Mouse (Mus musculus): ENCODE data around the gene Fam189a2. TPM values are rescaled to one million over a fixed set of nuclear protein-coding genes. Genes with fewer than 3 reads are reported as not detected.

Gene Fam189a2
- polyA plus RNA-seq, 1 experiment from 2014 or later: 0.27 TPM

DNA sequence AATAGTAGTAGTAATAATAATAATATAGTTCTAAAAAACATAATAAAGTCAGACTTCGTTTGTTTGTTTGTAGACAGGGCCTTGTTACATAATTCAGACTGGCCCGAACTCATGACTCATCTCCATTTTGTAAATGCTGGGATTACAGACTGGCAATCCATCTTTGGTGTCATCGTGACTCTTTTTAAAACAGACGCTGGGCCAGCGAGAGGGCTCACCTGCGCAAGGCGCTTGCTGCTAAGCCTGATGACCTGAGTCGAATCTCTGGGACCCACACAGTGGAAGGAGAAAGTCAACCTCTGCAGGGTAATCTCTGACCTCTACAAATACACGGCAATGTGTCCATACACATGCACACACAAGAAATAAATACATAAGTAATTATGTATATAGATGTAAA, 64.4 kb downstream of the Fam189a2 start:
- no peak for ATAC-seq (ENCODE audit: insufficient number of reproducible peaks, low FRiP score, low TSS enrichment, low read depth)
- no peak overlapping the region for H3K27ac ChIP-seq (replicated peaks; ENCODE audit: low read depth, low read length)
- 91% methylated on average over 9 of the region's 9 CpGs for WGBS

GRCm38 (mm10) chr19:23964401-23964910, 66.4 kb downstream of the Fam189a2 start:
- H3K4me2 ChIP-seq (ENCODE audit: low read depth, severe bottlenecking): no peak overlapping the region
- H3K9me3 ChIP-seq (ENCODE audit: control insufficient read depth, low read length): no peaks in the 10 kb centered on the region
- no peak overlapping the region for H3K4me3 ChIP-seq (ENCODE audit: low read depth, low read length)
- WGBS: 71% methylated on average over 10 of the region's 10 CpGs
- ATAC-seq (ENCODE audit: insufficient number of reproducible peaks, low FRiP score, low TSS enrichment, low read depth) (no peak), DNase-seq (ENCODE audit: low spot score) (no peak)
- no peak overlapping the region for H3K9ac ChIP-seq (ENCODE audit: low read length)
- H3K27me3 ChIP-seq (ENCODE audit: control insufficient read depth, insufficient read depth, low read length): no peaks in the 10 kb centered on the region
- no peak overlapping the region for H3K27ac ChIP-seq (replicated peaks; ENCODE audit: low read depth, low read length)
- H3K4me1 ChIP-seq (ENCODE audit: control insufficient read depth, insufficient read depth, low read length): no peaks in the 10 kb centered on the region
- no peaks in the 10 kb centered on the region for H3K36me3 ChIP-seq (ENCODE audit: control insufficient read depth, insufficient read depth, low read length)

More for the DNA sequence above, 64.4 kb downstream of the Fam189a2 start:
- no peak overlapping the region for H3K4me2 ChIP-seq (ENCODE audit: low read depth, severe bottlenecking)
- H3K36me3 ChIP-seq (ENCODE audit: control insufficient read depth, insufficient read depth, low read length): no peaks in the 10 kb centered on the region
- no peak overlapping the region for H3K9ac ChIP-seq (ENCODE audit: low read length)
- H3K4me3 ChIP-seq (ENCODE audit: low read depth, low read length): no peak overlapping the region
- H3K27me3 ChIP-seq (ENCODE audit: control insufficient read depth, insufficient read depth, low read length): no peaks in the 10 kb centered on the region
- H3K9me3 ChIP-seq (ENCODE audit: control insufficient read depth, low read length): no peaks in the 10 kb centered on the region
- H3K4me1 ChIP-seq (ENCODE audit: control insufficient read depth, insufficient read depth, low read length): no peaks in the 10 kb centered on the region
- no peak for DNase-seq (ENCODE audit: low spot score)

DNA sequence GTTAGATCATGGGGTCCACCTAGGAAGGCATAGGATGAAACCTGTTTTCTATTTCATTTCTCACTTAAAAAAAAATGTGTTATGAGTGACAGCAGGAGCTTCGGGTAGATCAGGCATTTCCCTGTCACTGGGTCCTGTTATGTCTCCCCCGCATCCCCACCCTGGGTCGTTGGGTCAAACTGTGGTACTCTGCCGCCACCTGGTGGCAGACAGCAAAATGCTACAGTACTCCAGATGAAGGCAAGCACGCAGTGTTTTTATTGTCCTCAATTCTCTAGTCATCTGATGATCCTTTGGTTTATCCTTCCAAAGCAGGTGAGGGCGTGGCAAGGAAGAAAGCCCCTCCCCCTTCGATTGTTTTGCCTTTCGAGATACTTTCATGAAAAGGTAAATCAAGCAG, 69.3 kb downstream of the Fam189a2 start:
- Histone ChIP-seq H3K4me2 (ENCODE audit: low read depth, severe bottlenecking) (no peak overlapping the region), H3K9me3 (ENCODE audit: control insufficient read depth, low read length) (no peaks in the 10 kb centered on the region), H3K9ac (ENCODE audit: low read length) (no peak overlapping the region), H3K27ac (replicated peaks; ENCODE audit: low read depth, low read length) (no peak overlapping the region), H3K27me3 (ENCODE audit: control insufficient read depth, insufficient read depth, low read length) (no peaks in the 10 kb centered on the region), H3K4me1 (ENCODE audit: control insufficient read depth, insufficient read depth, low read length) (no peaks in the 10 kb centered on the region), H3K4me3 (ENCODE audit: low read depth, low read length) (no peak overlapping the region), H3K36me3 (ENCODE audit: control insufficient read depth, insufficient read depth, low read length) (no peaks in the 10 kb centered on the region)
- WGBS: 5% methylated on average over 8 of the region's 8 CpGs
- peak; percentile 82 for ATAC-seq (ENCODE audit: insufficient number of reproducible peaks, low FRiP score, low TSS enrichment, low read depth)
- peak; percentile 84 for DNase-seq (ENCODE audit: low spot score)

DNA sequence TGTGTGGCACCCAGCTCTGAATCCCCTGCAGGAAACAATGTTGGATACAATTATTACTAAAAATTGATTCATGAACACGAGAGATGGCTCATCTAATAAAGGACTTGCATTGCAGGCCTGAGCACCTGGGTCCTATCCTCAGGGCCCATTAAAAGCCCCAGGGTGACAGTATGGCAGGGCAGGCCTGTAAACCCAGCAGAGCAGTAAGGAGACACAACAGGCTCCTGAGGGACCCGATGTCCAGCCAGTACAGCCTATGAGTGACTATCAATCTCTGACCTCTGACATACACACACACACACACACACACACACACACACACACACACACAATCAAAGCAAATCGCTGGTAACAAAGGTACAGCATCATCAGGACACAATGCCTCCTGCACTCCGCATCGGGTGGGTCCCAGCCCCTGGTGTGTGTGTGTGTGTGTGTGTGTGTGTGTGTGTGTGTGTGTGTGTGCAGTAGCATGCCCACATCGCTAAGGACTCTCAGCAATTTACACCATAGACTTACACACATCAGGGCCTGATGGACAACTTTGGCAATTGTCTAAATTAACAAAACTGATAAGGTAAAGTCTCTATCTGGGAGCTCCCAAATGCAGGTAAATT, 69.9 kb downstream of the Fam189a2 start:
- H3K4me3 ChIP-seq (ENCODE audit: low read depth, low read length): no peak overlapping the region
- H3K27me3 ChIP-seq (ENCODE audit: control insufficient read depth, insufficient read depth, low read length): no peaks in the 10 kb centered on the region
- no peak for ATAC-seq (ENCODE audit: insufficient number of reproducible peaks, low FRiP score, low TSS enrichment, low read depth)
- no peak for DNase-seq (ENCODE audit: low spot score)
- no peak overlapping the region for H3K9ac ChIP-seq (ENCODE audit: low read length)
- H3K27ac ChIP-seq (replicated peaks; ENCODE audit: low read depth, low read length): no peak overlapping the region
- WGBS: 78% methylated on average over 6 of the region's 6 CpGs
- H3K36me3 ChIP-seq (ENCODE audit: control insufficient read depth, insufficient read depth, low read length): no peaks in the 10 kb centered on the region
- no peaks in the 10 kb centered on the region for H3K4me1 ChIP-seq (ENCODE audit: control insufficient read depth, insufficient read depth, low read length)
- no peak overlapping the region for H3K4me2 ChIP-seq (ENCODE audit: low read depth, severe bottlenecking)
- H3K9me3 ChIP-seq (ENCODE audit: control insufficient read depth, low read length): no peaks in the 10 kb centered on the region

DNA sequence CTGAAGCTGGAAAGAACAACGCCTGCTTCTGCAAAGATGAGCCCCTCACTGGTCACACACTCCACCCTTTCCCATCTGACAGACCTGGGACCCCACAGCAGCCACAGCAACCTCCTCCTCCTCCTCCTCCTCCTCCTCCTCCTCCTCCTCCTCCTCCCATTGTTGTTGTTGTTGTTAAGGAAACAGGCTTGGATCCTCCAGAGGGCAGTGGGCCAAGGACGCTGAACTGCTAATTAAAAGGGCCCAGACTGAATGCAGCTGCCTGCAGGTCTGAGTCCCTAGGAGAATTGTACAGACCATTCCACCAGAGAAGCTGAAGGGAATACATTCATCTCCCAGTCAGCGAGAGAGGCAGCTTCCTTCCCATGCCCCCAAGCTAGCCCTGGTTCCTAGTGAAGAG, 70.5 kb downstream of the Fam189a2 start:
- ATAC-seq (ENCODE audit: insufficient number of reproducible peaks, low FRiP score, low TSS enrichment, low read depth) (no peak), DNase-seq (ENCODE audit: low spot score) (no peak)
- Histone ChIP-seq H3K4me3 (ENCODE audit: low read depth, low read length) (no peak overlapping the region), H3K9me3 (ENCODE audit: control insufficient read depth, low read length) (no peaks in the 10 kb centered on the region), H3K9ac (ENCODE audit: low read length) (no peak overlapping the region), H3K4me1 (ENCODE audit: control insufficient read depth, insufficient read depth, low read length) (no peaks in the 10 kb centered on the region), H3K36me3 (ENCODE audit: control insufficient read depth, insufficient read depth, low read length) (no peaks in the 10 kb centered on the region), H3K27ac (replicated peaks; ENCODE audit: low read depth, low read length) (no peak overlapping the region), H3K4me2 (ENCODE audit: low read depth, severe bottlenecking) (no peak overlapping the region), H3K27me3 (ENCODE audit: control insufficient read depth, insufficient read depth, low read length) (no peaks in the 10 kb centered on the region)
- WGBS: 59% methylated on average over 3 of the region's 3 CpGs

- H3K4me2 ChIP-seq (ENCODE audit: low read depth, severe bottlenecking): no peak overlapping the region
- H3K36me3 ChIP-seq (ENCODE audit: control insufficient read depth, insufficient read depth, low read length): no peaks in the 10 kb centered on the region
Measured at GRCm38 (mm10) chr19:23959870-23960269, 70.9 kb downstream of the Fam189a2 start.

DNA sequence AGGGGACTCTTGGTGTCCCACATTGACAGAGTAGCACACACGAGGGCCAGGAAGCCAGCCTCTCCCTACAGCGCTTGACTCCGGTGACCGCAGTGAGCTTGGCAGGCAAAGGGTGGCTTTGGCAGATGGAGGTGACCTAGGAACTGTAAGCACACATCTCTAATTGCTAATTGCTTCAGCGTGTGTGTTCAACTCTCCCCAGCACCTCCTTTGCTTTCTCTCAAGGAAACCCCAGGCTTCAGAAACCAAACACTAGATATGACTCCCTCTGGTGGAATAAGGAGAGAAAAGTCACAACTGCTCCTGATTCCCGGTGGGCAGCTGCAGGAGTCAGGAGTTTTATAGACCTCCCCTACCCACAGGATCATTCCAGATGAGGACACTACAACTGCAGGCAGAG, 71.9 kb downstream of the Fam189a2 start:
- H3K4me2 ChIP-seq (ENCODE audit: low read depth, severe bottlenecking): no peak overlapping the region
- no peaks in the 10 kb centered on the region for H3K36me3 ChIP-seq (ENCODE audit: control insufficient read depth, insufficient read depth, low read length)
- H3K9me3 ChIP-seq (ENCODE audit: control insufficient read depth, low read length): no peaks in the 10 kb centered on the region
- no peak; the same call in 1 of the 2 replicates for ATAC-seq (ENCODE audit: insufficient number of reproducible peaks, low FRiP score, low TSS enrichment, low read depth)
- DNase-seq (ENCODE audit: low spot score): peak; percentile 33
- no peak overlapping the region for H3K9ac ChIP-seq (ENCODE audit: low read length)
- WGBS: 26% methylated on average over 6 of the region's 6 CpGs
- H3K4me3 ChIP-seq (ENCODE audit: low read depth, low read length): no peak overlapping the region
- no peak overlapping the region for H3K27ac ChIP-seq (replicated peaks; ENCODE audit: low read depth, low read length)
- no peaks in the 10 kb centered on the region for H3K4me1 ChIP-seq (ENCODE audit: control insufficient read depth, insufficient read depth, low read length)
- no peaks in the 10 kb centered on the region for H3K27me3 ChIP-seq (ENCODE audit: control insufficient read depth, insufficient read depth, low read length)

More at GRCm38 (mm10) chr19:23959870-23960269, 70.9 kb downstream of the Fam189a2 start:
- H3K4me1 ChIP-seq (ENCODE audit: control insufficient read depth, insufficient read depth, low read length): no peaks in the 10 kb centered on the region
- ATAC-seq (ENCODE audit: insufficient number of reproducible peaks, low FRiP score, low TSS enrichment, low read depth) (no peak), DNase-seq (ENCODE audit: low spot score) (no peak)
- no peak overlapping the region for H3K4me3 ChIP-seq (ENCODE audit: low read depth, low read length)
- no peaks in the 10 kb centered on the region for H3K27me3 ChIP-seq (ENCODE audit: control insufficient read depth, insufficient read depth, low read length)
- 73% methylated on average over 7 of the region's 7 CpGs for WGBS
- H3K9ac ChIP-seq (ENCODE audit: low read length): no peak overlapping the region
- no peaks in the 10 kb centered on the region for H3K9me3 ChIP-seq (ENCODE audit: control insufficient read depth, low read length)
- H3K27ac ChIP-seq (replicated peaks; ENCODE audit: low read depth, low read length): no peak overlapping the region

- Histone ChIP-seq H3K27me3 (ENCODE audit: control insufficient read depth, insufficient read depth, low read length) (no peaks in the 10 kb centered on the region), H3K9ac (ENCODE audit: low read length) (no peak overlapping the region), H3K9me3 (ENCODE audit: control insufficient read depth, low read length) (no peaks in the 10 kb centered on the region), H3K4me3 (ENCODE audit: low read depth, low read length) (no peak overlapping the region), H3K36me3 (ENCODE audit: control insufficient read depth, insufficient read depth, low read length) (no peaks in the 10 kb centered on the region), H3K4me2 (ENCODE audit: low read depth, severe bottlenecking) (no peak overlapping the region), H3K27ac (replicated peaks; ENCODE audit: low read depth, low read length) (no peak overlapping the region), H3K4me1 (ENCODE audit: control insufficient read depth, insufficient read depth, low read length) (no peaks in the 10 kb centered on the region)
- ATAC-seq (ENCODE audit: insufficient number of reproducible peaks, low FRiP score, low TSS enrichment, low read depth) (no peak), DNase-seq (ENCODE audit: low spot score) (no peak)
- 78% methylated on average over 7 of the region's 7 CpGs for WGBS
Measured at GRCm38 (mm10) chr19:23957563-23957962, 73.3 kb downstream of the Fam189a2 start.
